18 mouse cellular contexts compared by ENCODE assay signal in genomic region chr2:60923756-60924544, GRCm38 (mm10). TPM values are rescaled to one million over a fixed set of nuclear protein-coding genes. Genes with fewer than 3 reads are reported as not detected.
A peak's percentile ranks its signal among the peaks of the same experiment; 100 is the strongest.
DNase-seq lines count a peak whose midpoint lies in the region; ATAC-seq and TF ChIP-seq lines count a peak whose summit lies in the region.
"Had no signal": no experiment of that assay in that cellular context is flagged by ENCODE, and none has a peak within 500 bp of the region (broad histone marks: within the 10 kb centered on the region; RNA-seq: fewer than 3 reads in every experiment).

No protein-coding gene starts in this region.

- no peak for ATAC-seq in heart, embryonic 12.5 days (ENCODE audit: insufficient number of reproducible peaks, low FRiP score)
- no peak for ATAC-seq in limb, embryonic 15.5 days (ENCODE audit: insufficient number of reproducible peaks, low FRiP score, low TSS enrichment, low read depth)
- ATAC-seq in intestine, postnatal 0 days, result no peak
- ATAC-seq in forebrain, embryonic 14.5 days, result no peak
- no peak for ATAC-seq in liver, embryonic 12.5 days

- no peak overlapping the region for H3K4me2 ChIP-seq in heart, embryonic 12.5 days
- no peak overlapping the region for H3K4me2 ChIP-seq in limb, embryonic 15.5 days
- no peak overlapping the region for H3K4me2 ChIP-seq in intestine, postnatal 0 days (replicated peaks; ENCODE audit: low read depth)
- H3K4me2 ChIP-seq in forebrain, embryonic 14.5 days (ENCODE audit: low read length), result no peak overlapping the region
- no peak overlapping the region for H3K4me2 ChIP-seq in liver, embryonic 12.5 days
- H3K4me2 ChIP-seq: embryonic facial prominence, embryonic 12.5 days; hindbrain, embryonic 15.5 days; midbrain, embryonic 11.5 days had no signal

- H3K9me3 ChIP-seq in heart, embryonic 12.5 days (replicated peaks), result no peaks in the 10 kb centered on the region
- no peaks in the 10 kb centered on the region for H3K9me3 ChIP-seq in limb, embryonic 15.5 days
- no peaks in the 10 kb centered on the region for H3K9me3 ChIP-seq in intestine, postnatal 0 days (ENCODE audit: control insufficient read depth)
- H3K9me3 ChIP-seq in forebrain, embryonic 14.5 days (replicated peaks; ENCODE audit: control insufficient read depth, low read length), result no peaks in the 10 kb centered on the region
- no peaks in the 10 kb centered on the region for H3K9me3 ChIP-seq in liver, embryonic 12.5 days (replicated peaks)
- H3K9me3 ChIP-seq: embryonic facial prominence, embryonic 12.5 days; hindbrain, embryonic 15.5 days had no signal

- H3K27me3 ChIP-seq in heart, embryonic 12.5 days (replicated peaks), result no peaks in the 10 kb centered on the region
- no peaks in the 10 kb centered on the region for H3K27me3 ChIP-seq in spleen, adult 2 months (ENCODE audit: control insufficient read depth, insufficient read depth, low read length)
- no peaks in the 10 kb centered on the region for H3K27me3 ChIP-seq in limb, embryonic 15.5 days
- no peaks in the 10 kb centered on the region for H3K27me3 ChIP-seq in intestine, postnatal 0 days (replicated peaks; ENCODE audit: control insufficient read depth, insufficient read depth, low read length)
- no peaks in the 10 kb centered on the region for H3K27me3 ChIP-seq in forebrain, embryonic 14.5 days (replicated peaks; ENCODE audit: control insufficient read depth, insufficient read depth, low read length)
- H3K27me3 ChIP-seq in liver, embryonic 12.5 days (replicated peaks), result no peaks in the 10 kb centered on the region
- H3K27me3 ChIP-seq: CH12.LX; embryonic facial prominence, embryonic 12.5 days; hindbrain, embryonic 15.5 days; Patski had no signal

- peak overlapping the region; percentile 61; the same call in 1 of the 2 replicates for H3K27ac ChIP-seq in heart, embryonic 12.5 days (ENCODE audit: poor library complexity, severe bottlenecking)
- 0 out of 2 replicates have a peak overlapping the region, but pooled peaks have one; percentile 8 for H3K27ac ChIP-seq in spleen, adult 2 months (ENCODE audit: insufficient read depth, low read length)
- H3K27ac ChIP-seq in limb, embryonic 15.5 days, result 0 out of 2 replicates have a peak overlapping the region, but pooled peaks have one; percentile 40
- no peak overlapping the region for H3K27ac ChIP-seq in intestine, postnatal 0 days (ENCODE audit: low read depth, low read length)
- H3K27ac ChIP-seq in forebrain, embryonic 14.5 days (ENCODE audit: low read depth, low read length), result no peak overlapping the region
- H3K27ac ChIP-seq in liver, embryonic 12.5 days, result no peak overlapping the region
- H3K27ac ChIP-seq: hindbrain, embryonic 15.5 days had no signal

- no peak for TF ChIP-seq CTCF in spleen, adult 2 months (IDR thresholded peaks at IDR 0.05; ENCODE audit: extremely low read depth, insufficient read depth, insufficient read length, insufficient replicate concordance)
- no peak for TF ChIP-seq CTCF in intestine, postnatal 0 days (IDR thresholded peaks at IDR 0.05; ENCODE audit: low read depth)

- H3K4me1 ChIP-seq in heart, embryonic 12.5 days (replicated peaks), result peaks cover 59% of the 10 kb centered on the region
- peaks cover 3% of the 10 kb centered on the region; the same call in 1 of the 2 replicates for H3K4me1 ChIP-seq in spleen, adult 2 months (ENCODE audit: control insufficient read depth, insufficient read depth, insufficient read length)
- peaks cover 22% of the 10 kb centered on the region for H3K4me1 ChIP-seq in limb, embryonic 15.5 days
- peaks cover 2% of the 10 kb centered on the region; the same call in 1 of the 2 replicates for H3K4me1 ChIP-seq in intestine, postnatal 0 days (replicated peaks; ENCODE audit: control insufficient read depth, insufficient read depth, low read length)
- H3K4me1 ChIP-seq in forebrain, embryonic 14.5 days (ENCODE audit: control insufficient read depth, insufficient read depth, low read length), result no peaks in the 10 kb centered on the region
- H3K4me1 ChIP-seq in liver, embryonic 12.5 days, result peaks cover 21% of the 10 kb centered on the region

- 0 out of 2 replicates have a peak, but pooled peaks cover 3% of the 10 kb centered on the region for H3K36me3 ChIP-seq in heart, embryonic 12.5 days
- no peaks in the 10 kb centered on the region for H3K36me3 ChIP-seq in spleen, adult 2 months (ENCODE audit: control insufficient read depth, insufficient read depth, low read length)
- no peaks in the 10 kb centered on the region for H3K36me3 ChIP-seq in limb, embryonic 15.5 days
- H3K36me3 ChIP-seq in intestine, postnatal 0 days (ENCODE audit: control insufficient read depth, insufficient read depth), result no peaks in the 10 kb centered on the region
- H3K36me3 ChIP-seq in forebrain, embryonic 14.5 days (ENCODE audit: control insufficient read depth, insufficient read depth, low read length), result no peaks in the 10 kb centered on the region
- no peaks in the 10 kb centered on the region for H3K36me3 ChIP-seq in liver, embryonic 12.5 days
- H3K36me3 ChIP-seq: embryonic facial prominence, embryonic 12.5 days; hindbrain, embryonic 15.5 days had no signal

- H3K4me3 ChIP-seq in heart, embryonic 12.5 days, result no peak overlapping the region
- no peak overlapping the region for H3K4me3 ChIP-seq in spleen, adult 2 months (ENCODE audit: extremely low read depth, insufficient read depth, insufficient read length)
- H3K4me3 ChIP-seq in limb, embryonic 15.5 days, result no peak overlapping the region
- H3K4me3 ChIP-seq in intestine, postnatal 0 days (ENCODE audit: low read depth, low read length), result no peak overlapping the region
- no peak overlapping the region for H3K4me3 ChIP-seq in forebrain, embryonic 14.5 days (ENCODE audit: low read depth, low read length)
- H3K4me3 ChIP-seq in liver, embryonic 12.5 days, result no peak overlapping the region
- H3K4me3 ChIP-seq: embryonic facial prominence, embryonic 12.5 days; hindbrain, embryonic 15.5 days had no signal

- H3K9ac ChIP-seq in heart, embryonic 12.5 days, result no peak overlapping the region
- H3K9ac ChIP-seq in limb, embryonic 15.5 days, result no peak overlapping the region
- no peak overlapping the region for H3K9ac ChIP-seq in intestine, postnatal 0 days (ENCODE audit: low read depth, low read length)
- no peak overlapping the region for H3K9ac ChIP-seq in forebrain, embryonic 14.5 days (ENCODE audit: low read length)
- H3K9ac ChIP-seq in liver, embryonic 12.5 days, result no peak overlapping the region
- H3K9ac ChIP-seq: embryonic facial prominence, embryonic 12.5 days; hindbrain, embryonic 15.5 days had no signal

- 51% methylated on average over 11 of the region's 11 CpGs for WGBS in heart, embryonic 12.5 days
- WGBS in spleen, adult 2 months, result 44% methylated on average over 11 of the region's 11 CpGs
- 65% methylated on average over 11 of the region's 11 CpGs for WGBS in limb, embryonic 15.5 days
- WGBS in intestine, postnatal 0 days, result 69% methylated on average over 11 of the region's 11 CpGs
- 76% methylated on average over 11 of the region's 11 CpGs for WGBS in forebrain, embryonic 14.5 days
- WGBS in liver, embryonic 12.5 days (ENCODE audit: insufficient replicate concordance), result 43% methylated on average over 11 of the region's 11 CpGs

- no peak for TF ChIP-seq POLR2A in spleen, adult 2 months (IDR thresholded peaks at IDR 0.05; ENCODE audit: low read depth, low read length)

- no peak for DNase-seq in heart, postnatal 4 days
- DNase-seq in spleen, adult 2 months (ENCODE audit: low read depth in 1 of 2, low spot score in 2 of 2), result no peak
- no peak for DNase-seq in spleen, postnatal 14 days (ENCODE audit: low spot score in 2 of 2)
- DNase-seq in forebrain, embryonic 14.5 days (ENCODE audit: low spot score), result no peak
- DNase-seq: adrenal gland, adult 2 months; cerebellum, postnatal 14 days; layer of hippocampus, adult 9-11 months; left cerebral cortex, postnatal 4 days; spleen, adult 18-20 months had no signal

RNA-seq across cellular contexts. Expression of gene Rbms1, which starts 39.0 kb away (rescaled TPM):
- polyA plus RNA-seq in heart, embryonic 12.5 days (2016; fragmentation: Nextera tagmentation; extraction: Ambion mirVana), result 107 and 114 TPM in 2 replicates
- 10 to 100 TPM; 95.2 to 98.9 TPM for total RNA-seq in heart, postnatal 4 days (2021)
- 94.8 and 130 TPM in 2 replicates for polyA plus RNA-seq in spleen, adult 2 months (2012; rRNA removed)
- polyA plus RNA-seq in limb, embryonic 15.5 days (2015; fragmentation: Nextera tagmentation; extraction: Ambion mirVana), result 138 and 143 TPM in 2 replicates
- 41.3 and 41.4 TPM in 2 replicates for polyA plus RNA-seq in intestine, postnatal 0 days (2015; fragmentation: Nextera tagmentation; extraction: Ambion mirVana)
- polyA plus RNA-seq in forebrain, embryonic 14.5 days (2014; fragmentation: Nextera tagmentation; extraction: Ambion mirVana), result 20.0 and 21.6 TPM in 2 replicates
- polyA plus RNA-seq in liver, embryonic 12.5 days (2016; fragmentation: Nextera tagmentation; extraction: Ambion mirVana), result 54.5 and 58.8 TPM in 2 replicates

Comparison
In these comparisons a context has a peak if more than half of its experiments do, and no peak if none do; other contexts are left out.
1. H3K27ac ChIP-seq: peak in heart, embryonic 12.5 days (single experiment), spleen, adult 2 months (single experiment) and limb, embryonic 15.5 days (single experiment); none in intestine, postnatal 0 days (single experiment), forebrain, embryonic 14.5 days (single experiment) and liver, embryonic 12.5 days (single experiment).